Mouse (Mus musculus): ENCODE data around the gene Bscl2.
"Not testable (repeated sequence)": the region's sequence is repeated elsewhere in the genome, so short reads cannot be mapped to it uniquely, and the experiment has no call there.

The Bscl2 gene

DNA sequence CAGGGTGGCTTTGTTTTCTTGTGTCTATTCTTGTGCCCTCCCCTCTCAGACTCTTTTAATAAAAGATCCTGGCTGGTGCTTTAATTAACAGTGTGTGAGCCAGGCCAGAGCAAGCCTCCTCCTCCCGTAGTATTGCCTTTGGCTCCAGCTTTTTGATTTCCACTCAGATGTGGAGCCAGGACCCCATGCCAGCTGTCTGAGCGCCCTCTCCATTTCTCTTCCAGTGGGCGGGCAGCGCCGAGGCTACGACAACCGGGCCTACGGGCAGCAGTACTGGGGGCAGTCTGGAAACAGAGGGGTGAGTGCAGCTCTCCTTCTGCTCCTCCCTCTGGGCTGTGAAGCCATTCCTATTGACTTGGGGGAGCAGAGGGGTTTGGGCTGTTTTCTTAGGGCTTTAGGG lies 6.6 kb upstream of the Bscl2 start:
- in situ Hi-C loops (cut with MboI, MseI), result no loop called here

DNA sequence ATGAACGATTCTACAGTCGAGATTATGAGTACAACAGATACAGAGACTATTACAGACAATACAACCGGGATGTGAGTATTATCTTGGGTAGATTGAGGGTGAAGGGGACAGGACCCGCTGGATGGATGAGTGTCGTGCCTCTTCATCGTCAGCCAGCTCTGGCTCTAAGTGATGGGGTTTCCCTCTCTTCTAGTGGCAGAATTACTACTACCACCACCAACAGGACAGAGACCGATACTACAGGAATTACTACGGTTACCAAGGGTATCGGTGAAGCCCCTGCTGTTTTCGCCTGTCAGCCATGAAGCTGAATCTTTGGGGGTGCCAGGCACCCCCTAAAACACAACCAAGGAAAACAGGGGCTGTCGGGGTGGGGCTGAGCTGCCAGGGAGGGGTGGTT lies 6.0 kb upstream of the Bscl2 start:
- in situ Hi-C loops (cut with MboI, MseI), result no loop called here

GRCm38 (mm10) chr19:8832971-8833370 lies 4.3 kb upstream of the Bscl2 start:
- in situ Hi-C loops (cut with MboI, MseI), result no loop called here

DNA sequence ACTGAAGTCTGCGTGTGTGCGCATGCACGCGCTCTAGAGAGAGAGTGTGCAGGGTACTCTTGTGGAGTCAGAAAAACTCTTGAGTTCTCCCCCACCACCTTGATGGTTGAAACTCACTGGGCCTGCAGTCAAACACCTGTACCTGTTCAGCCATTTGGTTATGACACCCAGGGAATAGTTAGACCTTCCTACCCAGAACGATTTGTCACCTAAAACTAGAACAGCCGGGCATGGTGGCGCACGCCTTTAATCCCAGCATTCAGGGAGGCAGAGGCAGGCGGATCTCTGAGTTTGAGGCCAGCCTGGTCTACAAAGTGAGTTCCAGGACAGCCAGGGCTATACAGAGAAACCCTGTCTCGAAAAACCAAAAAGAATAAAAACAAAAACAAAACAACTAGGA lies 940 bp upstream of the Bscl2 start:
- in situ Hi-C loops (cut with MboI, MseI), result not testable (repeated sequence)

DNA sequence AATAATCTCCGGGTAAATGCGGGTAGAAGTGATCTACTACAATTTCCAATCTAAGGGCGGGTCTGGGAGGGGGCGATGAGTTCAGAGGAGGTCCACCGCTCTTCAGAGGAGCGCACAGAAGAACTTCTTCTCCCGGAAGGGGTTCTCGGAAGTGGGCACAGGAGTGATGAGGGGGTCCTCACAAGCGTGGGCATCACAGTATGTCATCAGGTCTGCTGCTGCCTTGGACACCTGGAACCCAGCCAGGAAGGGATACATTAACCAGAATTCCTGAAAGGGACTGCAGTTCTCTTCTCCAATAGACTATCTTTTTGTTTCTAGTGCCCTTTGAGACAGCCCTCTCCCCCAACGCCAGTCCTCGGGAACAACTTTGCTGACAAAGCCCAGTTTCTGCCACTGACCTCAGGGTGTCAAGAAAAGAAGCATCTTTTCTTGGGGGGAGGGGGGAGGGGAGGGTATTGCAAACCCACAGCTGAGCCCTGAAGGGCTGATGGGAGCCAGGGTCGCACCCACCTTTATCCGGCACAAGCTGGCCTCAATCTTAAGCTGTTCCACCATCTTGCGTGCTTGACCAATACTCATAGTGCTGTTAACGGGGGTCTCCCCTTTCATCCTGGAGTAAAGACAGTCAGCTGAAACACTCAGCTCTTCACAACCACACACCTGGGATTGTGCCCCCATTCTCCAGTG lies 919 bp downstream of the Bscl2 start:
- in situ Hi-C loops (cut with MboI, MseI), result no loop called here

DNA sequence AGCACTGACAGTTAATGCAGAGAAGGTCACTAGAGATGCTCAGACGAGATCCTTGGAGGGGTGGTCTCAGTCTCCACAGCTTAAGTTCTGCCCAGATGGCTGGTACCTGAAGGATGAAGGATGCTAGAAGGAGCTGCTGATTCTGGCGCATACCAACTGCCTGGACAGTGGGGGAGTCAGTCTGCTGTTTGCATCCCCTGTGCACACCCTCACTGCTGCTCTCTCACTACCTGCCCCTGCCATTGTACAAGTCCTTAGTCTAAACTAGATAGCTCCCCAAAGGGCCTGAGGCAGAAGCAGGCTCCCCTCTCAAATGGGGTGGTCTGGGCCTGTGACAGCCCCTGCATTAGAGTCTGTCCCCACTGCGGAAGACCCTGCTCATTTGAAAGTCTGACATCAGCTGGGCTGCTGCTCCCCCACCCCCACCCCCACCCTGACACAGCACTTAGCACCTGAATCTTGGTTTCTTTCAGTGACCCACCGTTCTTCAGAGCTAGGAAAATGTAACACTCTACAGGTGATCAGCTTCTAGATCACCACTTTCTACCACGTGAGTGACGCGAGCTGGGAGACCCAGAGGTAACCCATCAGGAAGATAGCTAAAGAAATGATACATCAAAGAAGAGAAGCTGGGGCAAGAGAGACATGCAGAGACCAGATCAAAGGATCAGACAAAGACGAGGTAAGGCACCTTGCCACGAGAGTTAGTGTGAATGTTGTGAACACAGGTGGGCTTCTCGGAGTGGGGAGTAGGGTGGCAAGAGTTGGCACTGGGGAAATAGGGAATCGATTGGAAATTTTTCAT lies 2.0 kb downstream of the Bscl2 start, which contains the start of gene Gng3:
Gene Gng3 (minus strand): TSS at position 92 of the 805 bp plus-strand sequence.
- in situ Hi-C loops (cut with MboI, MseI), result no loop called here

DNA sequence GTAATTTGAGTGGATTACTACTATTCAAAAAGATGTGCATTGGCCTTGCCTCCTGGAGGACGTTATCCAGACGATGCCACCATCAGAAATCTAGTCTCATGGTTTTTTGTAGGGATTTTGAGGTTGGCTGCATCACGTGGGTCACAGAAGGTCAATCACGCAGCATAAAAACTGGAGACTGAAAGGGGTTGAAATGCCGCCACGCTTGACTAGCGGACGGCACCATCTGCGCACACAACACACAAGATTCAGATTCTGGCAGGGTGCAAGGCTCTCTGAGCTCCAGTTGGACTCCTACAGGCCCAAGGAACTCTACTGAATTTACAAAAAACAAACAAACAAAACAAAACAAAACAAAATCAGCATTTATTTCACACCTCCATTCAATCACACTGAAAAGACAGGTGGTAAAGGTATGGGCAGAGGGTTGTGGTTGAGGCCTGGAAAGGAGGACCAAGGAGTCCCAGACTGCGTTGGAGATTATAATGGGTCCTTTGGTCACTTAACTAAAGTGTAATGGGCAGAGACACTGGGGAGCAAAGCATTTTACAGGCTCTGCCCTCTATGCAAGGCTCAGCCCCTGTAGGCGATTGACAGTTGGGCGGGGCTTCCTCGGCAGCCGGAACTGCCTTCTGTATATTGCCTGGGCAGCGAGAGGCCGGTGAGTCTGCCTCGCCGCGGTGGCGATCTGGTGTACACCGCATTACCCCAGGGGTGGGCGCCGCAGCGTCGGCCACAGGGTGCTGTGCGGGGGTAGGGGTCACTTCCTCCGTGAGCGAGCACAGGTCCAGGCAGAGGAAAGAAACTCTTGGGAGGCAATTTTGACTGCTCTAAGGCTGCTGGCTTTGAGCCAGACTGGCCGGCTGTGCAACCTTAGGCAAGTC lies 2.9 kb downstream of the Bscl2 start:
- in situ Hi-C loops (cut with MboI, MseI), result no loop called here

DNA sequence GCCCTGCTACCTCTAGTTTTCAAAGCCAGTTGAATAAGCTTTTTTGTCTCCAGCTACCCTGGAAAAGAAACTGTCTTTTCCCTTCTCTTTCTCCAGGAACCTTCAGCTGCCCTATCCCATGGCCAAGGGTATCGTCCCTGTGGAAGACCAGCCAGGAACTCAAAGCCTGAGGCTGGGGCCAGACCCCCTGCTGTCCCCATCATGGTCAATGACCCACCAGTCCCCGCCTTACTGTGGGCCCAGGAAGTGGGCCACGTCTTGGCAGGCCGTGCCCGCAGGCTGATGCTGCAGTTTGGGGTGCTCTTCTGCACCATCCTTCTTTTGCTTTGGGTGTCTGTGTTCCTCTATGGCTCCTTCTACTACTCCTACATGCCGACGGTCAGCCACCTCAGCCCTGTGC lies 3.7 kb downstream of the Bscl2 start:
- in situ Hi-C loops (cut with MboI, MseI), result no loop called here

GRCm38 (mm10) chr19:8842961-8843360 lies 5.7 kb downstream of the Bscl2 start:
- in situ Hi-C loops (cut with MboI, MseI), result no loop called here

DNA sequence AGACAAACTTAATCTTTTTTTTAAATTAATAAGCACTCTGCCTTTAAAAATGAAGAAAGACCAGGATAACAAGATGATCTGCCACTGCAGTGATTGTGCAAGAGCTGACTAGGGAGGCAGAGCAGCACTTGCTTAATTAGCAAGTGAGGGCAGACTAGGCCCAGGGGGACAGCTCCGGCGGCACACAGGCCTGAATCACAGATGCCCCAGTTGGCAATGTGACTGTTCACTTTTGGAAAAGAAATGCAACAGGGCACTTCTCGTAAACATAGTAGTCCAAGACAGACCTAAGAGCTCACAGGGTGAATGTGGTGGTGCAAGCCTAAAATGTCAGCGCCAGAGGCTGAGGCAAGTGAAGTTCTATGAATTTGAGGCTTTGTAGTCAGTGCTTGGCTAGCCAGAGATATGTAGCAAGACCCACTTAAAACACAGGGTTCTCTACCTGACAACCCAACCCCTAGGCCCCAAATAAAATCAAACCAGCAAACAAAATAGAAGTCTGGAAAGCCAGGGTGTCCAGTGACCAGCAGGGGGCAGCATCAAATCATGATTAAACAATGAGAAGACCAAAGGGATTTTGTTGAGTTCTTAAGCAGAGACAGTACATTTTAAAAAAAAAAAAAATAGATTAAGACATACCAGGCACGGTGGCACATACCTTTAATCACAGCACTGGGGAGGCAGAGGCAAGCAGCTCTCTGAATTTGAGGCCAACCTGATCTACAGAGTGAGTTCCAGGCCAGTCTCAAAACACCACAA lies 7.3 kb downstream of the Bscl2 start:
- in situ Hi-C loops (cut with MboI, MseI), result no loop called here

GRCm38 (mm10) chr19:8848356-8848755 lies 11.1 kb downstream of the Bscl2 start:
- in situ Hi-C loops (cut with MboI, MseI), result no loop called here

DNA sequence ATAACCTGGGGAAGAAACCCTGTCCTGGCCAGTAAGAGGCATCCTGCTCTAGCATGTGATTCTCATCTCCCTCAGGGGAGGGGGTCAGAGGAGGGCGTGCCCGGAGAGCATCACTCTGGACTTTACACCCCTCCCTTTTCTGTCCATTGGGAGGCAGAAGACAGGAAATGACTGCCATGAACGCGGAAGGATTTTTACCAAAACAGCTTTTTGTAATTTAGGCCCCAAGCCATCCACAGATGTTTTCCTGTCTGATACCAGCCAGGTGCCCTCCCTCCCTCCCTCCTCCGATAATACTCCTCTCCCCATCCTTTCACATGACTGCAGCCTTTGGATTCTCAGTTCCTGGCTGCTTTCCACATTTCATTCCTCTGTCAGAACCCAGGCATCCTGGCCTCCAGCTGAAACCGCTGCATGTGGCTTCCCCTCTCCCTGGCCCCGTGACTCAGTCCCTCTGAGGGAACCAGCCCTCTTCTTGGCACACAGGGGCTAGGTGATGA lies 13.2 kb downstream of the Bscl2 start, which contains the start of gene Lrrn4cl:
Gene Lrrn4cl (plus strand): TSS at position 367 of the 500 bp plus-strand sequence.
- in situ Hi-C loops (cut with MboI, MseI), result no loop called here

GRCm38 (mm10) chr19:8851639-8852038 lies 14.4 kb downstream of the Bscl2 start:
- in situ Hi-C loops (cut with MboI, MseI), result no loop called here

- in situ Hi-C loops (cut with MboI, MseI), result no loop called here
Observed at GRCm38 (mm10) chr19:8852236-8852928, 15.1 kb downstream of the Bscl2 start.

DNA sequence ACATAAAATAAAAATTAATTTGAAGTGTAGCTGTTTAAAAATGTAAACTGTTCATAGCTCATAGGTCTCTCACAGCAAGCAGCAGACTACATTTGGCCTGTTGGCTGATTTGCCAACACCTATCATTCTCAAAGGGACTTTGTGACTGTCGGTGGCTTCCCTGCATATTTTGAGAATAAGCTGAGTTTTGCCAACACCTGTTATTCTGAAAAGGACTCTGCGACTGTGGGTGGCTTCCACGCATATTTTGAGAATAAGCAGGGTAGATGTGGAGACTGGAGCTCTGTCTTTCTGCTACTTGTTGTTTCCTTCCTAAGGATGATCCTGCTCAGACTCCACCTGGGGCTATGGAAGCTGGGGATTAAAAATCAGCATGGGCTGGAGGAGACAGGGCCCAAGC lies 15.8 kb downstream of the Bscl2 start:
- in situ Hi-C loops (cut with MboI, MseI), result no loop called here

DNA sequence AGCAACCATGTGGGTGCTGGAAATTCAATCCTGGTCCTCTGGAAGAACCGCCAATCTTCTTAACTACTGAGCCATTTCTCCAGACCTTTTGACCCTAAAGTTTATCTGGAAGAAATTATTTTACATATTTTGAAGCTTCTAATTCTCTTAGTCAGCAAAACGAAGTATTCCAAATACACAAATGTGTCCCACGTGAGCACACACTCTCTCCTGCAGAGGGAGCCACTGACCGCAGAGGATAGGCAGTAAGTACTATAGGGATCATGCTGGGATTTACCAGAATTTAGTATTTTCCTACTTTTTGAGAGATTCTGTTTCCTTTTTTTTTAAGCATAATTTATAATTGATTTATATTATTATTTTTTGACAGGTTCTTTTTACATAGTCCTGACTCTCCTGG lies 20.4 kb downstream of the Bscl2 start:
- in situ Hi-C loops (cut with MboI, MseI), result loop anchor here (5.0 kb wide), 1 partner anchor 250 kb away; no protein-coding TSS in a partner anchor

DNA sequence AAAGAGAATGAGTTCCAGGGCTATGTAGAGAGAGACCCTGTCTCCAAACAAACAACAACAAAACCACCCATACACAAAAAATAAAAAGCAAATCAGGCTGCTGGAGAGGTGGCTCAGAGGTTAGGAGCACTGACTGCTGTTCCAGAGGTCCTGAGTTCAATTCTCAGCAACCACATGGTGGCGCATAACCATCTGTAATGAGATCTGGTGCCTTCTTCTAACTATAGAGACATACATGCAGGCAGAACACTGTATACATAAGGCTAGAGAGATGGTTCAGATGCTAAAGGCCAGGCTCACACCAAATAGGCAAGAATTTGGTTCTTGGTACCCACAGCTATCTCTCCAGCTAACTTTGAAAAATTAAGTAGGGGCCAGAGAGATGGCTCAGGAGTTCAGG lies 21.8 kb downstream of the Bscl2 start:
- in situ Hi-C loops (cut with MboI, MseI), result loop anchor here (5.0 kb wide), 1 partner anchor 248 kb away; no protein-coding TSS in a partner anchor

GRCm38 (mm10) chr19:8864265-8864664 lies 27.0 kb downstream of the Bscl2 start:
- in situ Hi-C loops (cut with MboI, MseI), result no loop called here

DNA sequence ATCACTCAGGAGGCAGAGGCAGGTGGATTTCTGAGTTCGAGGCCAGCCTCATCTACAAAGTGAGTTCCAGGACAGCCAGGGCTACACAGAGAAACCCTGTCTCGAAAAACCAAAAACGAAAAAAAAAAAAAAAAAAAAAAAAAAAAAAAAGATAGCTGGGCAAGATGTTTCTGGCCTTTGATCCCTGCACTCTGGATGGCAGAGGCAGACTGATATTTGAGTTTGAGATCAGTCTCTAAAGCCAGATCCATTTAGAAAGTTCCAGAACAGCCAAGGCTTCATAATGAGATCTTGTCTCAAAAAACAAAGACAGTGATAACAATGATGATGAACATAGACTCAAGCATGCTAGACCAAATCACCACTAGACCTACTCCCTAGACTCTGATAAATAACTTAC lies 33.1 kb downstream of the Bscl2 start:
- in situ Hi-C loops (cut with MboI, MseI), result not testable (repeated sequence)

- in situ Hi-C loops (cut with MboI, MseI), result no loop called here
Observed at GRCm38 (mm10) chr19:8870838-8871237, 33.6 kb downstream of the Bscl2 start.

Data from T-helper 2 cell (primary cell).